Mouse (Mus musculus): ENCODE measurements around the gene Tmprss11c.
"Not testable (repeated sequence)": the region's sequence is repeated elsewhere in the genome, so short reads cannot be mapped to it uniquely, and the experiment has no call there.

Tmprss11c gene

GRCm38 (mm10) chr5:86289208-86289607, at the start of gene Tmprss11c:
TSS of gene Tmprss11c (minus strand) at chr5:86289308.
- in situ Hi-C loops (cut with MboI, MseI), result no loop called here

- in situ Hi-C loops (cut with MboI, MseI), result not testable (repeated sequence)
Observed at GRCm38 (mm10) chr5:86318018-86318956, 29.2 kb upstream of the Tmprss11c start.

- in situ Hi-C loops (cut with MboI, MseI), result no loop called here
Observed at GRCm38 (mm10) chr5:86306116-86306515, 17.0 kb upstream of the Tmprss11c start.

- in situ Hi-C loops (cut with MboI, MseI), result no loop called here
Observed at GRCm38 (mm10) chr5:86303877-86304276, 14.8 kb upstream of the Tmprss11c start.

GRCm38 (mm10) chr5:86246559-86246958, 42.5 kb downstream of the Tmprss11c start:
- in situ Hi-C loops (cut with MboI, MseI), result no loop called here

- in situ Hi-C loops (cut with MboI, MseI), result no loop called here
Observed at GRCm38 (mm10) chr5:86244880-86245279, 44.2 kb downstream of the Tmprss11c start.

- in situ Hi-C loops (cut with MboI, MseI), result no loop called here
Observed at GRCm38 (mm10) chr5:86244275-86244674, 44.8 kb downstream of the Tmprss11c start.

GRCm38 (mm10) chr5:86227156-86227853, 61.8 kb downstream of the Tmprss11c start:
- in situ Hi-C loops (cut with MboI, MseI), result no loop called here

GRCm38 (mm10) chr5:86197801-86198200, 91.3 kb downstream of the Tmprss11c start, which contains the start of gene Gnrhr:
TSS of gene Gnrhr (minus strand) at chr5:86197901.
- in situ Hi-C loops (cut with MboI, MseI), result no loop called here

- in situ Hi-C loops (cut with MboI, MseI), result loop anchor here (5.0 kb wide), 1 partner anchor 216 kb away; no protein-coding TSS in a partner anchor
Observed at GRCm38 (mm10) chr5:86191356-86191755, 97.8 kb downstream of the Tmprss11c start.

GRCm38 (mm10) chr5:86190770-86191169, 98.3 kb downstream of the Tmprss11c start:
- in situ Hi-C loops (cut with MboI, MseI), result loop anchor here (5.0 kb wide), 1 partner anchor 217 kb away; no protein-coding TSS in a partner anchor

GRCm38 (mm10) chr5:86190290-86190689, 98.8 kb downstream of the Tmprss11c start:
- in situ Hi-C loops (cut with MboI, MseI), result loop anchor here (5.0 kb wide), 1 partner anchor 217 kb away; no protein-coding TSS in a partner anchor

GRCm38 (mm10) chr5:86187441-86187840, 101.7 kb downstream of the Tmprss11c start:
- in situ Hi-C loops (cut with MboI, MseI), result no loop called here

All from T-helper 2 cell (primary cell).